Mouse (Mus musculus) heart, postnatal 36 days (tissue): ENCODE results near the gene Hltf. TPM values are rescaled to one million over a fixed set of nuclear protein-coding genes. Genes with fewer than 3 reads are reported as not detected.
A peak's percentile ranks its signal among the peaks of the same experiment; 100 is the strongest.
"Not testable (repeated sequence)": the region's sequence is repeated elsewhere in the genome, so short reads cannot be mapped to it uniquely, and the experiment has no call there.

Experiments
- DNase-seq, 2 experiments: peaks; one replicate each; pipeline ENCODE4 v3.0.0; 2021 to 2022
- intact Hi-C: fragments of 180-260 bp; cut with DNase I; formaldehyde crosslinking; loops from one replicate; pipeline ENCODE4 v1.15.1; 2025
- total RNA-seq, 2 experiments: library from RNA; stranded (reverse); gene quantifications; 2 replicates each; pipeline ENCODE4 v1.2.3; 2021

Hltf gene
- 10 to 100 TPM; 13.5 to 14.7 TPM for total RNA-seq

- intact Hi-C loops, result loop anchor here (2.0 kb wide), 1 partner anchor 23 kb away; the partner anchor contains the start of gene Hps3
- DNase-seq, result peak; percentile 95 to 96
These were observed at the start of gene Hltf for GRCm38 (mm10) chr3:20057306-20058196. Hltf (plus strand) TSS chr3:20057811.

GRCm38 (mm10) chr3:20010464-20010863, 47.1 kb upstream of the Hltf start:
- no peak for DNase-seq
- intact Hi-C loops, result no loop called here

GRCm38 (mm10) chr3:20010905-20011304, 46.7 kb upstream of the Hltf start:
- DNase-seq, intact Hi-C loops: not testable (repeated sequence)

GRCm38 (mm10) chr3:20014454-20014853, 43.2 kb upstream of the Hltf start:
- DNase-seq, result peak in 1 of 2 experiments; percentile 9

GRCm38 (mm10) chr3:20018076-20018475, 39.5 kb upstream of the Hltf start:
- DNase-seq, result no peak
- intact Hi-C loops, result no loop called here

More at GRCm38 (mm10) chr3:20014454-20014853, 43.2 kb upstream of the Hltf start:
- intact Hi-C loops, result no loop called here

- intact Hi-C loops, result no loop called here
These were observed 33.8 kb upstream of the Hltf start for GRCm38 (mm10) chr3:20023832-20024231.

GRCm38 (mm10) chr3:20026481-20026880, 31.1 kb upstream of the Hltf start:
- DNase-seq, result no peak
- intact Hi-C loops, result no loop called here

More at GRCm38 (mm10) chr3:20023832-20024231, 33.8 kb upstream of the Hltf start:
- no peak for DNase-seq

- DNase-seq, result no peak
- intact Hi-C loops, result no loop called here
These were observed 30.5 kb upstream of the Hltf start for GRCm38 (mm10) chr3:20026996-20027689.

- intact Hi-C loops, result no loop called here
- no peak for DNase-seq
These were observed 29.8 kb upstream of the Hltf start for GRCm38 (mm10) chr3:20027788-20028187.

GRCm38 (mm10) chr3:20028640-20029039, 29.0 kb upstream of the Hltf start:
- DNase-seq, result no peak
- intact Hi-C loops, result no loop called here

GRCm38 (mm10) chr3:20030807-20031206, 26.8 kb upstream of the Hltf start:
- intact Hi-C loops, result loop anchor here (10.0 kb wide), 1 partner anchor 406 kb away; the partner anchor contains the start of gene 1700064H15Rik

GRCm38 (mm10) chr3:20033761-20034718, 23.6 kb upstream of the Hltf start:
- DNase-seq, result no peak
- intact Hi-C loops, result loop anchor here (2.0 to 10.0 kb wide), 2 partner anchors 23 to 409 kb away; partner anchors contain the start of genes 1700064H15Rik and Hltf

More at GRCm38 (mm10) chr3:20030807-20031206, 26.8 kb upstream of the Hltf start:
- no peak for DNase-seq

- DNase-seq, result peak; percentile 85 to 92
- intact Hi-C loops, result loop anchor here (2.0 to 10.0 kb wide), 2 partner anchors 22 to 410 kb away; partner anchors contain the start of genes 1700064H15Rik and Hltf
These were observed 22.7 kb upstream of the Hltf start, which contains the start of gene Hps3 for GRCm38 (mm10) chr3:20034719-20035404. Hps3 (minus strand) TSS chr3:20035315.

- intact Hi-C loops, result loop anchor here (10.0 kb wide), 1 partner anchor 411 kb away; the partner anchor contains the start of gene 1700064H15Rik
These were observed 21.5 kb upstream of the Hltf start for GRCm38 (mm10) chr3:20036069-20036468.

GRCm38 (mm10) chr3:20041461-20041860, 16.1 kb upstream of the Hltf start:
- intact Hi-C loops, DNase-seq: not testable (repeated sequence)

More at GRCm38 (mm10) chr3:20036069-20036468, 21.5 kb upstream of the Hltf start:
- no peak for DNase-seq

- intact Hi-C loops, DNase-seq: not testable (repeated sequence)
These were observed 12.9 kb upstream of the Hltf start for GRCm38 (mm10) chr3:20044736-20045135.

GRCm38 (mm10) chr3:20058197-20058541, 558 bp downstream of the Hltf start:
- DNase-seq, result no peak
- intact Hi-C loops, result no loop called here

- intact Hi-C loops, result loop anchor here (5.0 kb wide), 2 partner anchors 51 to 174 kb away; no protein-coding TSS in a partner anchor
- no peak for DNase-seq
These were observed 18.8 kb downstream of the Hltf start for GRCm38 (mm10) chr3:20076145-20077053.
